22 mouse cellular contexts compared by ENCODE assay signal in the genomic region with DNA sequence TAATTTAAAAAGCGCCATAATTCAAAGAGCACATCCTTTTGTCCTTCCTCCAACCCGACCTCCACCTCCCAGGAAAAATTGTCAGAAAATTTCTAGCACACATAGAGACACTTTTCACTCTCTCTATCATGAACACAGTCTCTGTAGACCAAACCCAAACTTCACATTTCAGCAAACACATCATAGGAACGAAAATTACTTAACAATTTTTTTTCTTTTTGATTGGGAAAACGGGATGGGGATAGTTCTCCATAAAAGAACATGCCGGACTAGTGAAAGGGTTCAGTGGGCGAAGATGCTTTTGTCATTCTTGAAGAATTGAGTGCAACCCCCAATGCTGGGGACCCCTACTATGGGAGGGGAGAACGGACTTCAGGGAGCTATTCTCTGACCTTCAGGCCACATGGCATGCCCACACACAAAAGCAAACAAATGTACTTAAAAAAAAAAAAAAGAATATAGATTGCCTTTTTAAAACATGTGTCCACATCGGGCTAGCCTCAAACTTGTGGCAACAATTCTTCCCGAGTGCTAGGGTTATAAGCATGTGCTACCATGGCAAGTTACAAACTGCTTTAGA. TPM values are rescaled to one million over a fixed set of nuclear protein-coding genes. Genes with fewer than 3 reads are reported as not detected.
"Had no signal": no experiment of that assay in that cellular context is flagged by ENCODE, and none has a peak within 500 bp of the region (broad histone marks: within the 10 kb centered on the region; RNA-seq: fewer than 3 reads in every experiment).

No protein-coding gene starts in this region.

- H3K4me2 ChIP-seq: liver, embryonic 15.5 days; lung, embryonic 15.5 days; midbrain, embryonic 12.5 days; neural tube, embryonic 13.5 days had no signal

- H3K9ac ChIP-seq: liver, embryonic 15.5 days; liver, postnatal 0 days; lung, embryonic 15.5 days; midbrain, embryonic 12.5 days; neural tube, embryonic 13.5 days had no signal

- H3K9me3 ChIP-seq: liver, embryonic 15.5 days; lung, embryonic 15.5 days; midbrain, embryonic 12.5 days; neural tube, embryonic 13.5 days had no signal

- H3K4me1 ChIP-seq: liver, embryonic 15.5 days; lung, embryonic 15.5 days; midbrain, embryonic 12.5 days; neural tube, embryonic 13.5 days had no signal

- H3K4me3 ChIP-seq: liver, embryonic 15.5 days; lung, embryonic 15.5 days; megakaryocyte, embryonic 14.5 days; midbrain, embryonic 12.5 days; neural tube, embryonic 13.5 days had no signal

- H3K27ac ChIP-seq: liver, embryonic 15.5 days; lung, embryonic 15.5 days; macrophage; midbrain, embryonic 12.5 days; neural tube, embryonic 13.5 days had no signal

- H3K36me3 ChIP-seq: liver, embryonic 15.5 days; lung, embryonic 15.5 days; midbrain, embryonic 12.5 days; neural tube, embryonic 13.5 days had no signal

- DNase-seq: liver, postnatal 0 days; lung, adult 2 months; lung, postnatal 14 days; lung, postnatal 36 days; midbrain, embryonic 14.5 days; right cerebral cortex, postnatal 14 days; spleen, adult 18-20 months; thymus, adult 18-20 months; thymus, postnatal 14 days; thymus, postnatal 36 days had no signal

- ATAC-seq: liver, postnatal 0 days; lung, postnatal 0 days had no signal

RNA-seq across cellular contexts. Expression of gene Hoxb13, which starts 18.1 kb away (rescaled TPM):
- polyA plus RNA-seq: liver, embryonic 15.5 days; liver, postnatal 0 days; lung, adult 2 months; lung, embryonic 15.5 days; lung, postnatal 0 days; macrophage; midbrain, embryonic 12.5 days; midbrain, embryonic 14.5 days; midbrain, postnatal 0 days; neural tube, embryonic 13.5 days; stomach, embryonic 14.5 days; stomach, embryonic 16.5 days had no signal

RNA-seq across cellular contexts. Expression of gene Ttll6, which starts 42.5 kb away (rescaled TPM):
- polyA plus RNA-seq: liver, embryonic 15.5 days; liver, postnatal 0 days; macrophage; midbrain, embryonic 12.5 days; midbrain, embryonic 14.5 days; neural tube, embryonic 11.5 days; neural tube, embryonic 13.5 days; small intestine, adult 2 months had no signal
